Mouse (Mus musculus): Measurements from ENCODE around the gene Acadsb.
A peak's percentile ranks its signal among the peaks of the same experiment; 100 is the strongest.

Acadsb gene

GRCm38 (mm10) chr7:131465735-131466134, 55.3 kb downstream of the Acadsb start:
- DNase-seq = peak; percentile 40

GRCm38 (mm10) chr7:131467312-131467711, 56.9 kb downstream of the Acadsb start:
- DNase-seq = peak; percentile 52

GRCm38 (mm10) chr7:131469506-131469905, 59.1 kb downstream of the Acadsb start:
- peak; percentile 64 for DNase-seq

- peak; percentile 52 for DNase-seq
Measured at GRCm38 (mm10) chr7:131471551-131471950, 61.1 kb downstream of the Acadsb start.

GRCm38 (mm10) chr7:131477140-131477539, 66.7 kb downstream of the Acadsb start:
- DNase-seq = peak; percentile 83

- DNase-seq = peak; percentile 83
Measured at GRCm38 (mm10) chr7:131478403-131478802, 68.0 kb downstream of the Acadsb start.
